Mouse (Mus musculus) myocyte (in vitro differentiated cells): Measurements from ENCODE around the gene Hdac9.

Experiments
- MYOG ChIP-seq, 3 experiments: IDR thresholded peaks; one replicate each; pipeline ENCODE4 v1.6.1; 2011; ENCODE audit warnings: control low read depth in 2 of 3, low read depth in 2 of 3, mild to moderate bottlenecking in 2 of 3; ENCODE audit not compliant: insufficient read length in 2 of 3, control insufficient read depth in 1 of 3, insufficient read depth in 1 of 3
- POLR2A ChIP-seq: IDR thresholded peaks from one replicate; pipeline ENCODE4 v1.6.1; 2011; ENCODE audit warnings: low read depth, mild to moderate bottlenecking, control low read depth, moderate library complexity; ENCODE audit not compliant: insufficient read length
- POLR2AphosphoS2 ChIP-seq: IDR thresholded peaks from one replicate; pipeline ENCODE4 v1.6.1; 2011; ENCODE audit warnings: low read depth, control low read depth; ENCODE audit not compliant: insufficient read length
- TCF3 ChIP-seq: IDR thresholded peaks from one replicate; pipeline ENCODE4 v1.6.1; 2011; ENCODE audit warnings: low read depth, control low read depth; ENCODE audit not compliant: insufficient read length

- no peak for TF ChIP-seq TCF3
- no peak for TF ChIP-seq POLR2AphosphoS2
- TF ChIP-seq POLR2A: no peak
- no peak for TF ChIP-seq MYOG (IDR thresholded peaks at IDR 0.05; ENCODE audit: control insufficient read depth in 1 of 3, insufficient read depth in 1 of 3, insufficient read length in 2 of 3, low read depth in 2 of 3)
These were observed 876.8 kb downstream of the Hdac9 start for GRCm38 (mm10) chr12:34040061-34040460.
